Mouse (Mus musculus): ENCODE measurements around the gene Dnttip1. TPM values are rescaled to one million over a fixed set of nuclear protein-coding genes. Genes with fewer than 3 reads are reported as not detected.
"Not testable (repeated sequence)": the region's sequence is repeated elsewhere in the genome, so short reads cannot be mapped to it uniquely, and the experiment has no call there.

Dnttip1 gene
- 28.7 and 30.8 TPM in 2 replicates for polyA plus RNA-seq (2011; ENCODE audit: insufficient read length, low read depth, missing spikeins)

- no peak within 1 kb of the TSS for H3K27ac ChIP-seq (ENCODE audit: insufficient read depth, low read length)
- no peak for TF ChIP-seq CTCF (IDR thresholded peaks at IDR 0.05; ENCODE audit: borderline replicate concordance, insufficient read depth, low read length)
- TF ChIP-seq POLR2A (IDR thresholded peaks at IDR 0.05; ENCODE audit: low read depth, low read length) = peak; percentile 40
- peaks cover 7% of the 10 kb centered on the region for H3K4me1 ChIP-seq (ENCODE audit: control insufficient read depth, insufficient read depth, low read length)
- peak within 1 kb of the TSS; percentile 71 for H3K4me3 ChIP-seq (ENCODE audit: insufficient read depth, low read length)
Measured at GRCm38 (mm10) chr2:164745843-164746479, at the start of gene Dnttip1, which contains the start of gene Wfdc3. Dnttip1 (plus strand) TSS chr2:164745983. Wfdc3 (minus strand) TSS chr2:164745931.

DNA sequence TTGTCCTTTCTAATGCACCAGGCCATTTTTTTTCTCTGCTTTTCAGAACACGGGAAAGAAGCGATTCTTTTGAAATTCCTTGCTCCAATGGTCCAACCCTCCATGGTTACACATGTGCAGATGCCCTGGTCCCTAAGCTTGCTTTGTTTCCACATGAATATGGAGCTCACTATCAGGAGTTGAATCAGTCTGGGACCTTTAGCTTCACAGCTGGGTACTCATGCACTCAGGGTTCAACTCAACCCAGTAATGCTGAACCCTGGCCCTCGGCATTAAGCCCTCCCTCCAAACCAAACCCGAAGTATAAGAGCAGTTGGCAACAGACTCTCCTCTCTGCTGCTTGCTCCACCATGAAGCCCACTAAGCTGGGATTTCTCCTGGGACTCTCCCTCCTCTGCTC lies 47.6 kb upstream of the Dnttip1 start, which contains the start of gene Spint4:
TSS of gene Spint4 (plus strand) at position 301 of the 400 bp plus-strand sequence.
- TF ChIP-seq POLR2A (IDR thresholded peaks at IDR 0.05; ENCODE audit: low read depth, low read length) (no peak), CTCF (IDR thresholded peaks at IDR 0.05; ENCODE audit: borderline replicate concordance, insufficient read depth, low read length) (no peak)
- Histone ChIP-seq H3K4me1 (ENCODE audit: control insufficient read depth, insufficient read depth, low read length) (no peaks in the 10 kb centered on the region), H3K4me3 (ENCODE audit: insufficient read depth, low read length) (no peak within 1 kb of the TSS), H3K27ac (ENCODE audit: insufficient read depth, low read length) (no peak within 1 kb of the TSS)

DNA sequence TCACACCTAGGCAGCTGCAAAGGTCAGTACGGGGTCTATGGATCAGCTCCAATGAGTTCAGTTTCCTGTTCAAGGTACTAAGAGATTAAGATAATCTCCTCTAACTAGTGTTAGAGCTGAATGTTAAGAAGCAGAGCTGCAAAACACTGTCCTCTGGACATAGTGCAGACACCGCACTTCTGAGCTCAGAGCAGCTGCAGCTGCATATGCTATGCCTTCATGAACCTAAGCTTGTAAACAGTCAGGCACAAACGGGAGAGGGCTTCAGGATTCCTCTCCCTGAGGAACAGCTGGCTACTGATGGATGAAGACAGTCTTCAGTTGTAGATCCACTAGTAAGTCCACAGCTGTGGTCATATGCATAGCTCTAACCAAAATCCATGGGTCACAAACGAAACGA lies 44.8 kb upstream of the Dnttip1 start:
- H3K4me3 ChIP-seq (ENCODE audit: insufficient read depth, low read length) = no peak overlapping the region
- H3K4me1 ChIP-seq (ENCODE audit: control insufficient read depth, insufficient read depth, low read length) = no peaks in the 10 kb centered on the region
- H3K27ac ChIP-seq (ENCODE audit: insufficient read depth, low read length) = no peak overlapping the region
- TF ChIP-seq POLR2A (IDR thresholded peaks at IDR 0.05; ENCODE audit: low read depth, low read length) (no peak), CTCF (IDR thresholded peaks at IDR 0.05; ENCODE audit: borderline replicate concordance, insufficient read depth, low read length) (no peak)

DNA sequence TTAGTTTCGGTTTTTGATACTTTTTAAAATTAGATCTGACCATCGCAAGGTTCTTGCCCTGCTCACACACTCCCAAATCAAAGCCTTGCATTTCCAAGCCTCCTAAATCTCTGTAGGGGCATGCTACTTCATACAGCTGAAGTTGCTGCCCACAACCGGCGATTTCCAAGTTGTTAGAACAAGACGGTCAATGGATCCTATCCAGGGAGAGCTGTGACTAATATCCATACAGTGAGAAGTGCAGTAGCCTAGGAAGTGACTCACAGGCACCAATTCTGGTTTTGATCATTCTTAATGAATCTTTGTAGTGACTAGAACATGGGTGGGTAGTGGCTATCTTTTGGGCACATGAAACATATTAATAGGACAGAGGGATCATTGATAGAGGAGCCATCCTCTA lies 44.0 kb upstream of the Dnttip1 start:
- Histone ChIP-seq H3K4me3 (ENCODE audit: insufficient read depth, low read length) (no peak overlapping the region), H3K4me1 (ENCODE audit: control insufficient read depth, insufficient read depth, low read length) (no peaks in the 10 kb centered on the region), H3K27ac (ENCODE audit: insufficient read depth, low read length) (no peak overlapping the region)
- TF ChIP-seq CTCF (IDR thresholded peaks at IDR 0.05; ENCODE audit: borderline replicate concordance, insufficient read depth, low read length) (no peak), POLR2A (IDR thresholded peaks at IDR 0.05; ENCODE audit: low read depth, low read length) (no peak)

DNA sequence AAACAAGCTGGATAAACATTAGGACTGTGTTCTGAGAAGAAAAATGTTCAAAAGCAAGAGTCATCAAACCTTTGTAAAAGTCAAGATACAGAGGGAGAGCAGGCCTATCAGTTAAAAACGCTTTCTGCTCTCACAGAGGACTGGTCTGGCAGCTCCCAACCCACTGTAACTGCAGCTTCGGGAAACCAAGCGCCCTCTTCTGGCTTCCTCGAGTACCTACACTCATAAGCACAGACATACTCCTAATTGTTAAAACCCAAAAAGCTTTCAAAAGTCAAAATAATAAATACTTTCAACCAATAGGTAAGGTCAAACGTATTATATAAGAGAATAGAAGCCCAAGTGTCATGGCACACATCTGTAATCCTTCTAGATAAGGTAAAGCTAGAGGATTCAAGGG lies 41.5 kb upstream of the Dnttip1 start:
- Histone ChIP-seq H3K4me1 (ENCODE audit: control insufficient read depth, insufficient read depth, low read length) (no peaks in the 10 kb centered on the region), H3K27ac (ENCODE audit: insufficient read depth, low read length) (no peak overlapping the region), H3K4me3 (ENCODE audit: insufficient read depth, low read length) (no peak overlapping the region)
- TF ChIP-seq CTCF (IDR thresholded peaks at IDR 0.05; ENCODE audit: borderline replicate concordance, insufficient read depth, low read length) = no peak
- TF ChIP-seq POLR2A (IDR thresholded peaks at IDR 0.05; ENCODE audit: low read depth, low read length) = no peak

GRCm38 (mm10) chr2:164705328-164705727 lies 40.5 kb upstream of the Dnttip1 start:
- TF ChIP-seq POLR2A (IDR thresholded peaks at IDR 0.05; ENCODE audit: low read depth, low read length) (no peak), CTCF (IDR thresholded peaks at IDR 0.05; ENCODE audit: borderline replicate concordance, insufficient read depth, low read length) (no peak)
- Histone ChIP-seq H3K4me1 (ENCODE audit: control insufficient read depth, insufficient read depth, low read length) (no peaks in the 10 kb centered on the region), H3K27ac (ENCODE audit: insufficient read depth, low read length) (no peak overlapping the region), H3K4me3 (ENCODE audit: insufficient read depth, low read length) (no peak overlapping the region)

- H3K4me3 ChIP-seq (ENCODE audit: insufficient read depth, low read length) = no peak overlapping the region
Measured at GRCm38 (mm10) chr2:164705991-164706390, 39.8 kb upstream of the Dnttip1 start.

DNA sequence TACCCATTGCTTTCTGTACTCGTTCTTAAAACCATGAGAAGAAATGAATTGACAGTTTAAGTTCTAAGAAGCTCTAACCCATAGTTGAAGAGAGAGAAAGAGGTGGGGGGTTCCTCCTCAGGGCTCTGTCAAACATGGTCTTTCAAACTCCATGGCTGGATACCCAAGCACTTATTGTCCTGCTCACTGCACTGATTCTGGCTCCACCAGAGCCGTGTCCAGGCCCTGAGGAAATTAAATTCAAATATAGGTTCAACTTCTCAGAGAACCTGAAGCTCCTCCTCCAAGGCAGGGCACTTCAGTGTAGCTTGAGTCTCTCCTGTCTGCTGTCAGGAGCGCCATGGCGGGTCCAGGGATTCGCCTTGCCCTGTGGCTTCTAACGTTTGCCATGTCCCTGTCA lies 30.8 kb upstream of the Dnttip1 start, which contains the start of gene Spint5:
TSS of gene Spint5 (plus strand) at position 301 of the 400 bp plus-strand sequence.
- H3K4me1 ChIP-seq (ENCODE audit: control insufficient read depth, insufficient read depth, low read length) = no peaks in the 10 kb centered on the region
- TF ChIP-seq POLR2A (IDR thresholded peaks at IDR 0.05; ENCODE audit: low read depth, low read length) (no peak), CTCF (IDR thresholded peaks at IDR 0.05; ENCODE audit: borderline replicate concordance, insufficient read depth, low read length) (no peak)
- no peak within 1 kb of the TSS for H3K4me3 ChIP-seq (ENCODE audit: insufficient read depth, low read length)
- H3K27ac ChIP-seq (ENCODE audit: insufficient read depth, low read length) = no peak within 1 kb of the TSS

More at GRCm38 (mm10) chr2:164705991-164706390, 39.8 kb upstream of the Dnttip1 start:
- H3K27ac ChIP-seq (ENCODE audit: insufficient read depth, low read length) = no peak overlapping the region
- H3K4me1 ChIP-seq (ENCODE audit: control insufficient read depth, insufficient read depth, low read length) = no peaks in the 10 kb centered on the region
- TF ChIP-seq POLR2A (IDR thresholded peaks at IDR 0.05; ENCODE audit: low read depth, low read length) (no peak), CTCF (IDR thresholded peaks at IDR 0.05; ENCODE audit: borderline replicate concordance, insufficient read depth, low read length) (no peak)

DNA sequence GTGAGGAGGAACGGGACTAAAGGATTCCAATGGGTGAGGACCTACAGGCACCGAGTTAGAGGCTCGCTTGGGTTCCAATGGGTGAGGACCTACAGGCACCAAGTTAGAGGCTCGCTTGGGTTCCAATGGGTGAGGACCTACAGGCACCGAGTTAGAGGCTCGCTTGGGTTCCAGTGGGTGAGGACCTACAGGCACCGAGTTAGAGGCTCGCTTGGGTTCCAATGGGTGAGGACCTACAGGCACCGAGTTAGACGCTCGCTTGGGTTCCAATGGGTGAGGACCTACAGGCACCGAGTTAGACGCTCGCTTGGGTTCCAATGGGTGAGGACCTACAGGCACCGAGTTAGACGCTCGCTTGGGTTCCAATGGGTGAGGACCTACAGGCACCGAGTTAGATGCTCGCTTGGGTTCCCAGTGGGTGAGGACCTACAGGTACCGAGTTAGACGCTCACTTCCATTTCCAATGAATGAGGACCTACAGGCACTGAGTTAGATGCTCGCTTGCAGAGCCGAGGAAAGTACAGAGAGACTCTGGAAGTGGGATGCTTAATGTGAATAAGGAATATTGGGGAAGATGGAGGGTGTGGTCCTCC lies 29.5 kb upstream of the Dnttip1 start:
- H3K4me1 ChIP-seq (ENCODE audit: control insufficient read depth, insufficient read depth, low read length); H3K4me3 ChIP-seq (ENCODE audit: insufficient read depth, low read length); H3K27ac ChIP-seq (ENCODE audit: insufficient read depth, low read length): not testable (repeated sequence)

GRCm38 (mm10) chr2:164723276-164723675 lies 22.5 kb upstream of the Dnttip1 start:
- no peak overlapping the region for H3K27ac ChIP-seq (ENCODE audit: insufficient read depth, low read length)
- no peak overlapping the region for H3K4me3 ChIP-seq (ENCODE audit: insufficient read depth, low read length)
- TF ChIP-seq POLR2A (IDR thresholded peaks at IDR 0.05; ENCODE audit: low read depth, low read length) = no peak
- TF ChIP-seq CTCF (IDR thresholded peaks at IDR 0.05; ENCODE audit: borderline replicate concordance, insufficient read depth, low read length) = no peak
- no peaks in the 10 kb centered on the region for H3K4me1 ChIP-seq (ENCODE audit: control insufficient read depth, insufficient read depth, low read length)
